Mouse (Mus musculus) liver, embryonic 14.5 days (tissue): ENCODE measurements at regions not wholly inside any gene's neighbourhood (a gene's known extent, or its start where the extent isn't known, plus 50 kb on each side); places are given as distances from the start of the nearest gene placed in this dataset.

Source experiments
- CTCF ChIP-seq: IDR thresholded peaks from 2 replicates; pipeline ENCODE4 v1.5.1; 2016; ENCODE audit warnings: antibody characterized with exemption, low read depth, control low read depth
- EP300 ChIP-seq: IDR thresholded peaks from 2 replicates; pipeline ENCODE4 v1.6.1; 2016; ENCODE audit warnings: antibody characterized with exemption, low read depth

GRCm38 (mm10) chr2:116415742-116416141, 350.1 kb upstream of the Meis2 start:
- no peak for TF ChIP-seq CTCF
- TF ChIP-seq EP300, result no peak
